Mouse (Mus musculus): Measurements from ENCODE around the gene Lbx2. TPM values are rescaled to one million over a fixed set of nuclear protein-coding genes. Genes with fewer than 3 reads are reported as not detected.
A peak's percentile ranks its signal among the peaks of the same experiment; 100 is the strongest.

The Lbx2 gene
- polyA plus RNA-seq, 1 experiment from 2014 or later = not detected

DNA sequence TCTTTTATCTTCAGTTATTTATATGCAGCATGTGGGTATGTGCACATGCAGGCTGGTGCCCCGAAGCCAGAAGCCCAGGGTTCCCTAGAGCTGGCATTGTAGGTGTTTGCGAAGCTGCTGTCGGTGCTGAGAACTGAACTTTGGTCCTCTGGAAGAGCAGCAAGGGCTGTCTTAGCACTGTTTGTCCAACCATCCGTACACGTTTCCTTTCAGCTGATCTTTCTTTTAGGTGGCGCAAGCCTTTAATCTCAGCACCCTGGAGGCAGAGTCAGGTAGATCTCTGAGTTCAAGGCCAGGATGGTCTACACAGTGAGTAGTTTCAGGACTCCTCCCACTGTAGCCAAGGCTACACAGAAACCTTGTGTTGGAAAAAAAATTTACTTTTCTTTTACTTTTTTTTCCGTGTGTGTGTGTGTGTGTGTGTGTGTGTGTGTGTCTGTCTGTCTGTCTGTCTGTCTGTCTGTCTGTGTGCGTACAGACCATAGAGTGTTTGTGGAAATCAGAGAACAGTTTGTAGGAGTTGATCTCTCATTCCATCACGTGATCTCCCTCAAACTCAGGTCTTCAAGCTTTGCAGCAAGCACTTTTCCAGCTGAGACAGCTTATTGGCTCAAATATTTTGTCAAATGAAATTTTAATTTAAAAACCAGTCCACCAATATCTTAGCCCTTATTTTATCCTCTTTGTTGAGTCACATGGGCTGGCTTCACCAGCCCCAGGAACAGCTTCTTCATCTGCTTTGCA is 46.2 kb downstream of the Lbx2 start:
- H3K9ac ChIP-seq = no peak overlapping the region
- no peaks in the 10 kb centered on the region for H3K36me3 ChIP-seq (replicated peaks)
- ATAC-seq (replicated peaks) = no peak
- no peak overlapping the region for H3K27ac ChIP-seq
- H3K4me1 ChIP-seq = peaks cover 17% of the 10 kb centered on the region
- no peaks in the 10 kb centered on the region for H3K9me3 ChIP-seq
- WGBS = 86% methylated on average over 9 of the region's 9 CpGs
- no peak overlapping the region for H3K4me3 ChIP-seq
- H3K27me3 ChIP-seq (replicated peaks) = peaks cover 9% of the 10 kb centered on the region; the same call in 1 of the 2 replicates
- no peak overlapping the region for H3K4me2 ChIP-seq

DNA sequence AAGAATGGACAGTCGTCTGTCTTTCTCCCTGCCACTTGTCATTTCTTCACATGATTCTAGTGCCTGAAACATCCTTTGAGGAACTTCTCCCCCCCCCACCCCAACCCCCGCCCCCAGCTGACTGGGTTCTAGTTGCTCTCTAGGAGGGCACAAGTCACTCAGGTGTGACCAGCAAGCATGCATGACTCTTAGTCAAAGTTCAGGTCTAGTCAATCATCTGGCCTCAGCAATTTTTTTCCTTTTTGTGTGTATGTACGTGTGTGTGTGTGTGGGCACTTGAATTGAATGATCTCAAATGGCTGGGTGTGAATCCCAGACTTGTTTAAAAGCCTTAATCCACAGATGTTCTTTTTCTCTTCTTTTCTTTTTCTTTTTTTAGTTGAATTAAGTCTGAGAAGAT is 48.1 kb downstream of the Lbx2 start:
- Histone ChIP-seq H3K9me3 (no peaks in the 10 kb centered on the region), H3K4me3 (no peak overlapping the region), H3K4me2 (no peak overlapping the region), H3K27ac (no peak overlapping the region), H3K9ac (no peak overlapping the region), H3K36me3 (replicated peaks) (no peaks in the 10 kb centered on the region), H3K27me3 (replicated peaks) (peaks cover 9% of the 10 kb centered on the region; the same call in 1 of the 2 replicates), H3K4me1 (peaks cover 30% of the 10 kb centered on the region)
- 68% methylated on average over 3 of the region's 3 CpGs for WGBS
- ATAC-seq (replicated peaks) = no peak

DNA sequence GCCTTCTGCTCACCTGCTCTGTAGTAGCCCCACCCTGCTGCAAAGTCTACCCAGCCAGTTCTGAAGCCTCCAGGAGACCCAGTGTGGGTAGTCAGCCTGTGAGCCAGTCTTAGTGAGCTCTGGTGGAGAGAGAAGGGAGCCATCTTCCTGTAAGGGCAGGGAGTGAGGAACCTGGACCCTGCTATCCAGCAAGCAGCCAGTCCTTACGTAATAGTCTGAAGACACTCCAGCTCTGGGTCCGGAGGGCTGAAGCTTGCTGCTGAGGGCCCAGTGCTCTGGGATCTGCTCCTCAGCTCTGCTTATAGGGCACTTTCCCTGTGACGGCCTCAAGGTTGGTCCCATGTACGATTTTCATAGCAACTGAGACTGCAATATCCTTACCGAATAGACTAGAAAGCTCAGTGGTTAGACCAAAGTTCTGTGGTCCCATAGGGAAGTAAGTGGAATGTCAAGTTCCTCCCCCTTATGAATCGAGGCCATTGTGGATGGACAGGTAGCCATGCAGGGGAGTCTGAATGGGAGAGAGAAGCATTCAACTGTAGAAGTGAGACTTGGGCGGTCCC is 48.9 kb downstream of the Lbx2 start, which contains the start of gene Rtkn:
Gene Rtkn (plus strand): TSS at position 513 of the 563 bp plus-strand sequence.
- H3K4me3 ChIP-seq = 0 out of 2 replicates have a peak within 1 kb of the TSS, but pooled peaks have one; percentile 3
- no peak for ATAC-seq (replicated peaks)
- 63% methylated on average over 7 of the region's 7 CpGs for WGBS
- peaks cover 30% of the 10 kb centered on the region for H3K4me1 ChIP-seq
- no peaks in the 10 kb centered on the region for H3K9me3 ChIP-seq
- H3K4me2 ChIP-seq = peak within 1 kb of the TSS; percentile 31
- H3K36me3 ChIP-seq (replicated peaks) = no peaks in the 10 kb centered on the region
- no peak within 1 kb of the TSS for H3K27ac ChIP-seq
- peaks cover 9% of the 10 kb centered on the region; the same call in 1 of the 2 replicates for H3K27me3 ChIP-seq (replicated peaks)
- no peak within 1 kb of the TSS for H3K9ac ChIP-seq

DNA sequence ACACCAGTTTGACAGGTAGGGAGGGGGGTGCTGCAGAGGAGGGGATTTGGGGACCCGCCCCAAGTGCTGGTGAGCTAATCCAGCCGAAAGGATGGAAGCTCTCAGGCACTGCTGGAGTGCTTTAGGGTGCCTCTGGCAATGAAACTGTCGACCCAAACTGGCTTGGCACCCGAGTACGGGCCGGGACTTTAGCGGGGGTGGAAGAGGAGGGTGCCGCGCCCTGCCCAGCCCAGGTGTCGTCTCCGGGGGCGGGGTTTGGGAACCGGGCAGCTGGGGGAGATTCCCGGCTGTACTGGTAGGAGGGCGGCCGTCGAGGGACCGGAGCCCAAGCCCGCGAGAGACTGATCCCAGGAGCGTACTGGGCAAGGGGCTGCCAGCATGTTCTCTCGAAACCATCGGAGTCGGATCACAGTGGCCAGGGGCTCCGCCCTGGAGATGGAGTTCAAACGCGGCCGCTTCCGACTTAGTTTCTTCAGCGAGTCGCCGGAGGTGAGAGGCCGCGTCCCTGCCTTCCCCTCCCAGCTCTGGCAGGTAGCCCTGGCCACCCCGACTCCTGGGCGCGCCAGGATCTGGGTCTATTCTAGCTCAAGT is 49.5 kb downstream of the Lbx2 start:
- Histone ChIP-seq H3K4me1 (peaks cover 30% of the 10 kb centered on the region), H3K27me3 (replicated peaks) (peaks cover 9% of the 10 kb centered on the region; the same call in 1 of the 2 replicates), H3K4me2 (peak overlapping the region; percentile 31), H3K27ac (no peak overlapping the region), H3K9ac (no peak overlapping the region), H3K4me3 (0 out of 2 replicates have a peak overlapping the region, but pooled peaks have one; percentile 3), H3K36me3 (replicated peaks) (no peaks in the 10 kb centered on the region), H3K9me3 (no peaks in the 10 kb centered on the region)
- 9% methylated on average over 37 of the region's 37 CpGs for WGBS
- ATAC-seq (replicated peaks) = no peak

DNA sequence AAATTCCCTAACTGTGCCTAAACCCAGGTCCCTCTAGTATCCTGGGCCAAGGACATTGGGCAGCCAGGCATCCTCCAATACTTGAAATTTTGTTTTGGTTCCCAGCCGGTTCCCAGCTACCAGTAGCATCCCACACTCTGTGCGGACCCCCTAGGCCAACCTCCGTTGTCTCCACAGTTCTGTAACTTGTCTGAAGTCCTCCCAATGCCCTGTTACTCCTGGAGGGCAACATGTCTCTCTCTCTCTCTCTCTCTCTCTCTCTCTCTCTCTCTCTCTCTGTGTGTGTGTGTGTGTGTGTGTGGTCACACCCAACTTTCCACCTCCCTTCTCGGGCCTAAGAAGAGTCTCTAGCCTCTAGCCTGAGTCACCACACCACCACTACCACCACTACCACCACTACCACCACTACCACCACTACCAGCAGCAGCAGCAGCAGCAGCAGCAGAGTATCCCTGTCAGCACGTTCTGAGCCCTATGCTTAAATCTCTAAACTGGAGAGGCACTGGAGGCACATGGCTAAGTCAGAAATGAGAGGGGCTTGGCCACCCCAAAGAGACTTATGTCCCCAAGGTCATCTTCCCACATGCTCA is 50.2 kb downstream of the Lbx2 start:
- WGBS = 10% methylated on average over 5 of the region's 5 CpGs

DNA sequence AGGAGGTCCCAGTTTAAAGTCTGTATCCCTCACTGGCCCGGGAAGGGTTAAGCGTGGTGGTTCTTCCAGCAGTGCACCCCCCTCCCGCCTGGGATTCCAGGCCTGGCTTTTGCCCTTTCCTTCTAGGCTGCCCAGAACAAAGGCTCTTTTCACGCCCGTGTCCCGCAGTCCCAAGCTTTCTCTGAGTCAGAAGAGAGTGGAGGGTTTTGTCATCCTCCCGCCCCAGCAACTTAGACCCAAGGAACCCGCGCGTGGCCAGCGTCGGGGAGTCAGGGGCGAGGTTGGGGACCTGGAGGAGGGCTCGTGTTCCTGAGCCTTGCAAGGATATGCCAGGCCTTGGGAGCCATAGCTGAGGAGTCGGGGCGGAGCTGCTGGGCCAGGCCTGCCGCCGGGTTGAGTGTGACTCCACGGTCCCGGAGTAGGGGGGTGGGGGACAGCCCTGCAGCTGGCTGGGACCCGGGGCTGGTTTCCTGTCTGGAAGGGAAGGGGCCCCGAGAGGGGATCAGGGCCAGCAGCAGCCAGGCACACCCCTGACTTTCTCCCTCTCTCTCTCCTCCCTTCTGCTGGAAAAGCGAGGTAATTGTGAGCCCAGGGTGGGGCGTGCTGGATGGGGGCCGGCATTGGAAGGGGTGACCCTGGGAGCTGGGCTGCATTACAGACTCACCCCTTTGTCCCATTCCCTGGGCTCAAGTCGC is 50.9 kb downstream of the Lbx2 start:
- Histone ChIP-seq H3K9me3 (no peaks in the 10 kb centered on the region), H3K9ac (peak overlapping the region; percentile 4), H3K27me3 (replicated peaks) (peaks cover 9% of the 10 kb centered on the region; the same call in 1 of the 2 replicates), H3K27ac (peak overlapping the region; percentile 76), H3K4me2 (peak overlapping the region; percentile 49), H3K4me1 (peaks cover 32% of the 10 kb centered on the region), H3K4me3 (peak overlapping the region; percentile 31), H3K36me3 (replicated peaks) (no peaks in the 10 kb centered on the region)
- WGBS = under 1% methylated on average over 25 of the region's 26 CpGs
- peak; percentile 68 for ATAC-seq (replicated peaks)

More for the DNA sequence above, 50.2 kb downstream of the Lbx2 start:
- ATAC-seq (replicated peaks) = no peak
- Histone ChIP-seq H3K27ac (peak overlapping the region; percentile 76), H3K27me3 (replicated peaks) (peaks cover 9% of the 10 kb centered on the region; the same call in 1 of the 2 replicates), H3K4me1 (peaks cover 30% of the 10 kb centered on the region), H3K9me3 (no peaks in the 10 kb centered on the region), H3K4me3 (peak overlapping the region; percentile 31), H3K9ac (0 out of 2 replicates have a peak overlapping the region, but pooled peaks have one; percentile 4), H3K4me2 (peak overlapping the region; percentile 49), H3K36me3 (replicated peaks) (no peaks in the 10 kb centered on the region)

DNA sequence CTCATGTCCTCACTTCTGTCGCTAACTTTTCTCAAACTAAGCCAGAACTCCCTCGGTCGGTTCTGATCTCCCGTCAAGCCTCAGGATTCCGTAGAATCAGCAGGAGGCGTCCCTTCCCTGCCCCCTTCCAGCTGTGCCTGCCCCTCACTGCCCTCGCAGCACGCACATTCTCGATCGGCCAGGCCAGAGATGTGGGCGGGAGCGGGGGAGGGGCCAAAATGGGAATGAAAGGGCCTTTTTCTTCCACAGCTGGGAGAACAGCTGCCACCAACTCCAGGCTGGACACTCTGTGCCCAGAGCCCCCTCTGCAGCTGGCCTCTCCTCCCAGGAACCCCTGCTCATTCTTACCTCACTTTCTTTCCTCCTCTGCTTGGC is 51.4 kb downstream of the Lbx2 start:
- H3K27me3 ChIP-seq (replicated peaks) = peaks cover 9% of the 10 kb centered on the region; the same call in 1 of the 2 replicates
- H3K36me3 ChIP-seq (replicated peaks) = no peaks in the 10 kb centered on the region
- H3K4me1 ChIP-seq = peaks cover 38% of the 10 kb centered on the region
- peak overlapping the region; percentile 31 for H3K4me3 ChIP-seq
- peak overlapping the region; percentile 4; the same call in 1 of the 2 replicates for H3K9ac ChIP-seq
- peak overlapping the region; percentile 49 for H3K4me2 ChIP-seq
- WGBS = 2% methylated on average over 12 of the region's 12 CpGs
- H3K27ac ChIP-seq = peak overlapping the region; percentile 76
- ATAC-seq (replicated peaks) = peak; percentile 24
- H3K9me3 ChIP-seq = no peaks in the 10 kb centered on the region

MicroRNAs within 50 kb of the gene (microRNA counts, 519-probe panel; counts per million panel counts)
- 1,813 counts per million, percentile 12 among the panel's probes with 10 or more counts for microRNA mmu-miR-3470a+mmu-miR-3470b

Small RNA genes lying within 50 kb of the gene (microRNA-seq; reads per million reads assigned to microRNA genes)
- gene Mir3470a (not detected), gene Mir7040 (not detected)

Other genes with a start within 250 kb of the Lbx2 start
- 20.3 and 21.7 TPM in 2 replicates for gene Sema4f, start 146.6 kb upstream of the Lbx2 start, polyA plus RNA-seq (2015; fragmentation: Nextera tagmentation; extraction: Ambion mirVana)
- gene M1ap, start 139.5 kb upstream of the Lbx2 start, polyA plus RNA-seq (2015; fragmentation: Nextera tagmentation; extraction: Ambion mirVana) = 0.22 TPM in 1 of 2 replicates, not detected in the other
- 2.3 TPM in 2 replicates for gene Dok1, start 52.9 kb upstream of the Lbx2 start, polyA plus RNA-seq (2015; fragmentation: Nextera tagmentation; extraction: Ambion mirVana)
- 6.8 and 7.6 TPM in 2 replicates for gene Loxl3, start 52.2 kb upstream of the Lbx2 start, polyA plus RNA-seq (2015; fragmentation: Nextera tagmentation; extraction: Ambion mirVana)
- gene Aup1, start 31.8 kb upstream of the Lbx2 start, polyA plus RNA-seq (2015; fragmentation: Nextera tagmentation; extraction: Ambion mirVana) = 182 and 198 TPM in 2 replicates
- gene Htra2, start 31.1 kb upstream of the Lbx2 start, polyA plus RNA-seq (2015; fragmentation: Nextera tagmentation; extraction: Ambion mirVana) = 79.0 and 81.2 TPM in 2 replicates
- gene Dqx1, start 28.5 kb upstream of the Lbx2 start, polyA plus RNA-seq (2015; fragmentation: Nextera tagmentation; extraction: Ambion mirVana) = 0.51 and 0.75 TPM in 2 replicates
- gene Tlx2, start 16.1 kb upstream of the Lbx2 start, polyA plus RNA-seq (2015; fragmentation: Nextera tagmentation; extraction: Ambion mirVana) = not detected in 2 replicates
- 56.3 and 56.8 TPM in 2 replicates for gene Pcgf1, start 8.5 kb upstream of the Lbx2 start, polyA plus RNA-seq (2015; fragmentation: Nextera tagmentation; extraction: Ambion mirVana)
- 6.9 and 8.1 TPM in 2 replicates for gene Ccdc142, start 15.2 kb downstream of the Lbx2 start, polyA plus RNA-seq (2015; fragmentation: Nextera tagmentation; extraction: Ambion mirVana)
- gene Gm42688, start 15.2 kb downstream of the Lbx2 start, polyA plus RNA-seq (2015; fragmentation: Nextera tagmentation; extraction: Ambion mirVana) = 7.3 and 7.4 TPM in 2 replicates
- gene Mrpl53, start 22.7 kb downstream of the Lbx2 start, polyA plus RNA-seq (2015; fragmentation: Nextera tagmentation; extraction: Ambion mirVana) = 102 and 105 TPM in 2 replicates
- gene Mogs, start 29.1 kb downstream of the Lbx2 start, polyA plus RNA-seq (2015; fragmentation: Nextera tagmentation; extraction: Ambion mirVana) = 24.7 and 27.0 TPM in 2 replicates
- 176 and 196 TPM in 2 replicates for gene Wbp1, start 35.2 kb downstream of the Lbx2 start, polyA plus RNA-seq (2015; fragmentation: Nextera tagmentation; extraction: Ambion mirVana)
- 13.6 and 15.1 TPM in 2 replicates for gene Ino80b, start 39.1 kb downstream of the Lbx2 start, polyA plus RNA-seq (2015; fragmentation: Nextera tagmentation; extraction: Ambion mirVana)
- gene Rtkn, start 49.1 kb downstream of the Lbx2 start, polyA plus RNA-seq (2015; fragmentation: Nextera tagmentation; extraction: Ambion mirVana) = 10.9 and 15.3 TPM in 2 replicates
- 20.8 and 21.6 TPM in 2 replicates for gene Wdr54, start 70.0 kb downstream of the Lbx2 start, polyA plus RNA-seq (2015; fragmentation: Nextera tagmentation; extraction: Ambion mirVana)
- gene 1700003E16Rik, start 70.0 kb downstream of the Lbx2 start, polyA plus RNA-seq (2015; fragmentation: Nextera tagmentation; extraction: Ambion mirVana) = 9.5 and 12.0 TPM in 2 replicates
- gene Dctn1, start 79.6 kb downstream of the Lbx2 start, polyA plus RNA-seq (2015; fragmentation: Nextera tagmentation; extraction: Ambion mirVana) = 162 TPM in 2 replicates
- 0.37 and 0.41 TPM in 2 replicates for gene Slc4a5, start 133.5 kb downstream of the Lbx2 start, polyA plus RNA-seq (2015; fragmentation: Nextera tagmentation; extraction: Ambion mirVana)
- 28.9 and 31.0 TPM in 2 replicates for gene Mthfd2, start 239.5 kb downstream of the Lbx2 start, polyA plus RNA-seq (2015; fragmentation: Nextera tagmentation; extraction: Ambion mirVana)
- gene Mob1a, start 239.6 kb downstream of the Lbx2 start, polyA plus RNA-seq (2015; fragmentation: Nextera tagmentation; extraction: Ambion mirVana) = 22.8 and 23.4 TPM in 2 replicates

All from midbrain, embryonic 15.5 days (tissue).